Mouse (Mus musculus) layer of hippocampus, adult 9-11 months (tissue): ENCODE data around the gene Gm10282.

Experiments used
- DNase-seq: peaks from one replicate; pipeline ENCODE4 v3.0.0; 2022

Gene Gm10282

GRCm38 (mm10) chr8:72259862-72260261 lies 45.2 kb downstream of the Gm10282 start:
- DNase-seq = no peak

- DNase-seq = no peak
Measured at GRCm38 (mm10) chr8:72257902-72258238, 47.2 kb downstream of the Gm10282 start.

- DNase-seq = no peak
Measured at GRCm38 (mm10) chr8:72257171-72257901, 47.7 kb downstream of the Gm10282 start.
